Mouse (Mus musculus) stomach, embryonic 14.5 days (tissue): Measurements from ENCODE around the gene Hoxb4. TPM values are rescaled to one million over a fixed set of nuclear protein-coding genes. Genes with fewer than 3 reads are reported as not detected.

ENCODE experiments used
- ATAC-seq: fragments of 200-750 bp; cut with Nextera tagmentation; 2 replicates; pipeline ENCODE4 v1.8.0; 2017; ENCODE audit warnings: low read depth, moderate TSS enrichment; ENCODE audit not compliant: insufficient number of reproducible peaks, insufficient read depth, low FRiP score
- H3K27ac ChIP-seq: fragments of 300-500 bp; sonication (generic); 2 replicates; pipeline ENCODE4 v1.5.1; 2014; ENCODE audit warnings: mild to moderate bottlenecking, low read length, moderate library complexity, mixed read lengths
- H3K27me3 ChIP-seq: fragments of 300-500 bp; sonication (generic); 2 replicates; pipeline ENCODE4 v1.6.1; 2014; ENCODE audit warnings: low read length, control low read depth, mixed read lengths; ENCODE audit not compliant: control insufficient read depth, insufficient read depth
- H3K36me3 ChIP-seq: fragments of 300-500 bp; sonication (generic); 2 replicates; pipeline ENCODE4 v1.6.1; 2014; ENCODE audit warnings: mild to moderate bottlenecking, control low read depth, low read length, moderate library complexity, mixed read lengths; ENCODE audit not compliant: control insufficient read depth, insufficient read depth
- H3K4me1 ChIP-seq: fragments of 300-500 bp; sonication (generic); 2 replicates; pipeline ENCODE4 v1.6.1; 2014; ENCODE audit warnings: low read length, control low read depth, mixed read lengths; ENCODE audit not compliant: control insufficient read depth, insufficient read depth
- H3K4me2 ChIP-seq: fragments of 300-500 bp; sonication (generic); replicated peaks from 2 replicates; pipeline ENCODE4 v1.6.1; 2014; ENCODE audit warnings: low read depth, low read length, control low read depth
- H3K4me3 ChIP-seq: fragments of 300-500 bp; sonication (generic); 2 replicates; pipeline ENCODE4 v1.5.1; 2014; ENCODE audit warnings: low read depth, low read length, control low read depth
- H3K9ac ChIP-seq: fragments of 300-500 bp; sonication (generic); replicated peaks from 2 replicates; pipeline ENCODE4 v1.6.1; 2014; ENCODE audit warnings: low read depth, mild to moderate bottlenecking, control low read depth, low read length, moderate library complexity, mixed read lengths
- H3K9me3 ChIP-seq: fragments of 300-500 bp; sonication (generic); 2 replicates; pipeline ENCODE4 v1.6.1; 2016; ENCODE audit warnings: low read depth, low read length, control low read depth; ENCODE audit not compliant: control insufficient read depth
- WGBS: fragments of 180-500 bp; shearing (Covaris S2); extraction: QIAGEN DNeasy Blood & Tissue Kit; methylation state at CpG from one replicate; pipeline ENCODE4 v1.1.7; 2014; 5-methylcytosine and 5-hydroxymethylcytosine counted together
- polyA plus RNA-seq: library from polyadenylated mRNA; unstranded; fragments of >200 nt; fragmentation: Nextera tagmentation; extraction: Ambion mirVana; gene quantifications from 2 replicates; pipeline ENCODE4 v1.2.1, GENCODE M21; 2014

Hoxb4 gene
- polyA plus RNA-seq, 1 experiment from 2014 or later: 3.7 TPM

DNA sequence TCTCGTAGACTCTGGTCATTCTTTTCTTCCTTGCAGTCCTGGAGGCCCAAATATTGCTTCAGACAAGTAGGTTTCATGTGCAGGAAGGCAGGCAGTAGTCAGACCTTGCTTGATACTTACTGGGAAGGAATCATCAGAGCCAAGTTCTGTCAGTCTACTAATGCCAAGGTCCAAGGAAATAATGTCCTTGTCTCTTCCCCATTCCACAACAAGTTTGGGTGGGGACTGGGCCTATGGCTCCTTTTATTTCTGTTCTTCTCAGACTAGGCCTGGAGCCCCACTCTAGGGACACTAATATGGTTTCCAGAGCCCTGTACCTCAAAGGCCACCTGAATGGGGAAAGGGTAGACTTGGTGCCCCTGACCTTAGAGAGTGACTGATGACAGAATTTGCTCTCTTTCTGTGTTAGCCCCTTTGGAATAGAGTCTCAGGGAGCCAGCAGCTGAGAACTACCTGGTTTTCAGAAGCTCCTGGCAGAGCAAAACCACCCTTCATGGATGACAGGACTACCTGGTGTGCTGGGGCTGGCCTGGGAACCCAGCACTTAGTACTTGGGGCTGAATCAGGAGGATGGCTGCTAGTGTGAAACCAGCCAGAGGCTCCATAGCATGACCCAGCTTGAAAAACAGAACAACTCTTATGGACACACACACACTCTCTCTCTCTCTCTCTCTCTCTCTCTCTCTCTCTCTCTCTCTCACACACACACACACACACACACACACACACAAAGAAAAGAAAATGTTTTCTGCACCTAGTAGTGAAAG lies 29.4 kb upstream of the Hoxb4 start:
- no peaks in the 10 kb centered on the region for H3K9me3 ChIP-seq
- no peaks in the 10 kb centered on the region for H3K36me3 ChIP-seq
- H3K4me1 ChIP-seq: 0 out of 2 replicates have a peak, but pooled peaks cover 4% of the 10 kb centered on the region
- H3K27me3 ChIP-seq: peaks cover 36% of the 10 kb centered on the region
- H3K4me3 ChIP-seq: no peak overlapping the region
- WGBS: 47% methylated on average over 1 of the region's 1 CpGs
- no peak overlapping the region for H3K27ac ChIP-seq
- peak overlapping the region; percentile 51; the same call in 1 of the 2 replicates for H3K4me2 ChIP-seq
- ATAC-seq: no peak
- H3K9ac ChIP-seq: no peak overlapping the region

DNA sequence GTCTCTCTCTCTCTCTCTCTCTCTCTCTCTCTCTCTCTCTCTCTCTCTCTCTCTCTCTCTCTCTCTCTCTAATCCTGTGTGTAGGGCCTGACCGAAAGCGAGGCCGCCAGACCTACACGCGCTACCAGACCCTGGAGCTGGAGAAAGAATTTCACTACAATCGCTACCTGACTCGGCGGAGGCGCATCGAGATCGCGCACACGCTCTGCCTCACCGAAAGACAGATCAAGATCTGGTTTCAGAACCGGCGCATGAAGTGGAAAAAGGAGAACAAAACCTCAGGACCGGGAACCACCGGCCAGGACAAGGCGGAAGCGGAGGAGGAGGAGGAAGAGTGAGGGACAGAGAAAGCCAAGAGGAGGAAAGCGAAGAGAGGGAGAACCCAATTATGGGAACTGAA lies 28.8 kb upstream of the Hoxb4 start:
- H3K4me2 ChIP-seq: no peak overlapping the region
- peaks cover 38% of the 10 kb centered on the region for H3K27me3 ChIP-seq
- no peaks in the 10 kb centered on the region for H3K36me3 ChIP-seq
- ATAC-seq: no peak
- H3K4me1 ChIP-seq: 0 out of 2 replicates have a peak, but pooled peaks cover 4% of the 10 kb centered on the region
- H3K4me3 ChIP-seq: no peak overlapping the region
- WGBS: 22% methylated on average over 21 of the region's 21 CpGs
- no peak overlapping the region for H3K9ac ChIP-seq
- H3K9me3 ChIP-seq: no peaks in the 10 kb centered on the region
- H3K27ac ChIP-seq: no peak overlapping the region

DNA sequence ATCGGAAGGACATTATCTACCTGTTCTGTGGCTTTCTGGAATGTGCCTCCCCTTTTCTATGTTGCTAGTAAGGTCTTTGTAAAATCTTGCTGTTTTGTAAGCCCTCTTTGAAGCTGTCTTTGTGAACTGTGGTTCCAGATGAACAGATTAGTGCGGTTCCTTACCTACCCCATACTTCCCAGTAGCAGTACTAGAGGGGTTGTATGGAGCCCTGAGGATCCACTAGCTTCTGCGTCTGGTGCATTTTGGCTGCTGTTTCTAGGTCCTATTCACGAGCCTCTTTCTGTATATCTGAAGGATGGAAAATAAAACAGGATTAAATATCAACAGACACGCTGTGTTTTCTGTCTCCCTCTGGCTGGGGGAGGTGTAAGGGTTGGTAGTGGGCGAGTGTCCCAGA lies 28.2 kb upstream of the Hoxb4 start:
- H3K36me3 ChIP-seq: no peaks in the 10 kb centered on the region
- H3K4me3 ChIP-seq: no peak overlapping the region
- no peaks in the 10 kb centered on the region for H3K9me3 ChIP-seq
- WGBS: 32% methylated on average over 6 of the region's 6 CpGs
- ATAC-seq: no peak
- no peak overlapping the region for H3K9ac ChIP-seq
- no peak overlapping the region for H3K4me2 ChIP-seq
- H3K27ac ChIP-seq: no peak overlapping the region
- 0 out of 2 replicates have a peak, but pooled peaks cover 4% of the 10 kb centered on the region for H3K4me1 ChIP-seq
- H3K27me3 ChIP-seq: peaks cover 38% of the 10 kb centered on the region

DNA sequence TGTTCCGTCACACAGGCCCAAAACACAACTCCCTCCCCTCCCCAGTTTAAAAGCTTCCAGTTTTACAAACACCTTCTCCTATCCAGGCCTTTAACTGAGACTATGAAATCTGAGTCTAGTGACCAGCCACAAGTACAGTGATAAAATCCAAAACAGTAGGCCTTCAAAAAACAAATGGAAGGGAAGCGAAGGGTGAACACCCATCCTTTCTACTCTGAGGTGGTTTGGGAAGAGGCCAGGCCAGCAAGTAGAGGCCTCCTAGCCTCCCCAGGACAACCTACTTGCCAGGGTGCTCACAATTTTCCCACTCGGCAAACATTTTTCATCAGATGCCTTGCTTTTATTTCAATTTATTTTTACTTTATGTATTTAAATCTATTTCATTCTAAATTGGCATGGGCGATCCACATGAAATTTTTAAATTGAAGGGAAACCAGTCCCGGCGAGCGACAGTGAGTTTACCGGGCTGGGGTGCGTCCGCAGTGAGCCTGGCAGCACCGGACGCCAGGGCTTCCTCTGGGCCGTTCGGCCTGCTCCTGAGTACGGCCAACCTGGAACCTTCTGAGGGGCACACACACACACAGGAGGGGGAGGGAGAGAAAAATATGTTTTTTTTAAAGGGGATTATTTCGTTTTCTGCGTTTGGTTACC lies 27.2 kb upstream of the Hoxb4 start:
- H3K4me2 ChIP-seq: no peak overlapping the region
- peaks cover 8% of the 10 kb centered on the region; the same call in 1 of the 2 replicates for H3K4me1 ChIP-seq
- no peak for ATAC-seq
- no peaks in the 10 kb centered on the region for H3K9me3 ChIP-seq
- H3K27me3 ChIP-seq: peaks cover 38% of the 10 kb centered on the region
- 26% methylated on average over 17 of the region's 17 CpGs for WGBS
- H3K27ac ChIP-seq: peak overlapping the region; percentile 82; the same call in 1 of the 2 replicates
- H3K36me3 ChIP-seq: no peaks in the 10 kb centered on the region
- H3K9ac ChIP-seq: no peak overlapping the region
- no peak overlapping the region for H3K4me3 ChIP-seq

DNA sequence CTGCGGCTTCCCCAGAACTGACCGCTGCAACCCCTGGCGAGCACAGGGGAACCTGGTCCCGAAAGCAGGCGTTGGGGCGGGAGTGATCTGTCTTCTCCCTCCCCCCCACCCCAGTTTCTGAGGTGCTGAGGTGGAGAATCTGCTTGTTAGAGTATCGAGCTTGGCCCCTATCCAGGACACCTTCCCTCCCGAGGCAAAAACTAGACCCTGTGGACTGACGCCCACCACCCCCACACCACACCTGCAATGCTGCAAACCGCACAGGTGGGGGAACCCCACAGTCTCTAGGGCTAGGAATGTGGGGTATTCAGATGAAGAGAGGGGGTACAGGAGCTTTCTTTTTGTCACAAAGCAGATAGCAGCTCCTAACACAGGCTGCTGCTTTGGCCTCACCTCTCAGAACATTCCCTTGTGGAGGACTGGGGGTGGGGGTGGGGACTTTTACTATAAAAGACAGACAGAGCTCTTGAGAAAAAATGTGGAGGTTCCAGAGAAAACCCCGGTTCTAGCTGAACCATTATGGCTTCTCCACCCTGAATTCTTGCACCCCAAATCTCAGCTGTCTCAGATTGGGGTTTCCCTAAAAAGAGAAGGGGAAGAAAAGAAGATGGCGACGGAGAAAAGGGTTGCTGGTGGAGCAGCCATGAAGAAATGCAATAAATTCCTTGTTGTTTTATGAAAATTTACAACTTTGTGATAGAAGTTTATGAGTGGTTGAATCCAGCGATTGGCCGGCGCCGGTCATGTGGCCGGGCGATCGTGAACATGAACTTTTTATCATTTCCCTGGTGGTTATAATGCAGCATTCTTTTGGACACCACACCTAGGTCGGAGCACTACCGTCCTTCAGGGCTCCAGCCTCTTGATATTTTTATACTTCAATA lies 26.1 kb upstream of the Hoxb4 start, which contains the start of gene Hoxb6:
Gene Hoxb6 (plus strand): TSS at position 796 of the 884 bp plus-strand sequence.
- H3K36me3 ChIP-seq: no peaks in the 10 kb centered on the region
- peaks cover 8% of the 10 kb centered on the region; the same call in 1 of the 2 replicates for H3K4me1 ChIP-seq
- 10% methylated on average over 22 of the region's 22 CpGs for WGBS
- H3K9me3 ChIP-seq: no peaks in the 10 kb centered on the region
- peak within 1 kb of the TSS; percentile 52 for H3K4me2 ChIP-seq
- H3K27me3 ChIP-seq: peaks cover 40% of the 10 kb centered on the region; the same call in 1 of the 2 replicates
- peak within 1 kb of the TSS; percentile 37 for H3K9ac ChIP-seq
- H3K4me3 ChIP-seq: peak within 1 kb of the TSS; percentile 38
- peak within 1 kb of the TSS; percentile 82 for H3K27ac ChIP-seq
- no peak for ATAC-seq

DNA sequence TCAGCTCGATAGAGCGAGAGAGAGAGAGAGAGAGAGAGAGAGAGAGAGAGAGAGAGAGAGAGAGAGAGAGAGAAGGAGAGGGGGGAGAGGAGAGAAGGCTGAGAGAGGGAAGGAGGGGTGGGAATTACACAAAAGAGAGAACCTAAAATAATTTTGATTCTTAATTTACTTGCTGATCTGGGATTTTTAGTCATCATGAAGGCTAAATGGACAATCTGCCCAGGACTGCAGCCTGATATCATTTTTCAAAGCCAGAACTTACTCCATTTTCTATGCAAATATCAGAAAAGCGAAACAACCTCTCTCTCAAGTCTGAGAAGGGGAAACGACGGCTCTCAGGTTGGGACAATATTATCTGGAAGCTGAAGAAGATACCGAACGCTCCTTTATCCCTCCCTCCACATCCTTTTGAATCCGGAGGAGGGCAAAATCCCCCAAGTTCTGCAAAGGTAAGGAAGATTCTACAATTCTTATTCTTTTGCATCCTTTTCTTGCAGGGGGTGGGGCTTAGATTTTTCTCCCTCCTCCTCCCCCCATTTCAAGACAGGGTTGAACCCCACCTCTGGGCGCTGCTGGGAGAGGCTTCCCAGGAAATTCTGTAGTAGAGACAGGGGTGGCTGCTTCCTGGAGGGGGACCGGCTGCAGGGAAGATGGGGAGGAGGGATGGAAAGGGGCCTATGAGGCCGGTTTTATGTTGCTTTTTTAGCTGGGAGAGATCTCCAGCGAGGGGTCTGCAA lies 25.3 kb upstream of the Hoxb4 start:
- peaks cover 4% of the 10 kb centered on the region; the same call in 1 of the 2 replicates for H3K4me1 ChIP-seq
- H3K36me3 ChIP-seq: no peaks in the 10 kb centered on the region
- H3K9me3 ChIP-seq: no peaks in the 10 kb centered on the region
- peaks cover 41% of the 10 kb centered on the region; the same call in 1 of the 2 replicates for H3K27me3 ChIP-seq
- peak overlapping the region; percentile 38 for H3K4me3 ChIP-seq
- H3K27ac ChIP-seq: peak overlapping the region; percentile 73; the same call in 1 of the 2 replicates
- peak overlapping the region; percentile 52 for H3K4me2 ChIP-seq
- H3K9ac ChIP-seq: peak overlapping the region; percentile 37
- 6% methylated on average over 12 of the region's 12 CpGs for WGBS
- no peak for ATAC-seq

DNA sequence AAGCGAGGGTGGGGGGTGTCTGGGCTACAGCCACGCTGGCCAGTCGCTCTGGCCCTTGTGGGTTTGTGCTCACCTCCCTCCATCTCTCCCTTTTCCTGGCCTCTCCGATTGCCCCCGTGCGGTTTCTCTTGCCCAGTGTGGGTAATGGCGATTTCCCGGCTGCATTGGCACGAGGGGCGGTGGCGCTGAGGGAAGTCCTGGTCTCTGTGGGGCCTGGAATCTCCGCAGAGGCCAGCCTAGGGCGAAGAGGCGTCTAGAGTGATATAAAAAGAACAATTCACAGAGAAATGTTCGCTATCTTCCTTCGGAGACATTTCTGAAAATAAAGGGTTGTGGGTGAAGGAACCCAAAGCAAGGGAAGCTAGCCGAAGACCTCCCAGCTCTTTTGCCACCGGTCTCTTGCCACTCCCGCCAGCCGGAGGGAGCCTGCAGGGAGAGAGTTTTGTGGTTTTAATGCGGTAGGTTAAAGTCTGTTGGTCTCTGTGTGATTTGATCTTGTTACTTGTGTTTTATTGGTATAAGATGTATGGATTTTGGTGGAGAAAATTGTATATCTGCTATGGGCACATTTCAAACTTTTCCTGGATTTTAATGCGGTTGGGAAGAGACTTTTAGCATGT lies 24.7 kb upstream of the Hoxb4 start:
- Histone ChIP-seq H3K9me3 (no peaks in the 10 kb centered on the region), H3K27ac (peak overlapping the region; percentile 73; the same call in 1 of the 2 replicates), H3K4me1 (peaks cover 4% of the 10 kb centered on the region; the same call in 1 of the 2 replicates), H3K36me3 (no peaks in the 10 kb centered on the region), H3K4me3 (peak overlapping the region; percentile 38), H3K4me2 (peak overlapping the region; percentile 52), H3K9ac (peak overlapping the region; percentile 37), H3K27me3 (peaks cover 34% of the 10 kb centered on the region; the same call in 1 of the 2 replicates)
- no peak for ATAC-seq
- 8% methylated on average over 22 of the region's 22 CpGs for WGBS
